Mouse (Mus musculus): ENCODE results near the gene Nkiras1.
A peak's percentile ranks its signal among the peaks of the same experiment; 100 is the strongest.
"Not testable (repeated sequence)": the region's sequence is repeated elsewhere in the genome, so short reads cannot be mapped to it uniquely, and the experiment has no call there.

Nkiras1 gene

DNA sequence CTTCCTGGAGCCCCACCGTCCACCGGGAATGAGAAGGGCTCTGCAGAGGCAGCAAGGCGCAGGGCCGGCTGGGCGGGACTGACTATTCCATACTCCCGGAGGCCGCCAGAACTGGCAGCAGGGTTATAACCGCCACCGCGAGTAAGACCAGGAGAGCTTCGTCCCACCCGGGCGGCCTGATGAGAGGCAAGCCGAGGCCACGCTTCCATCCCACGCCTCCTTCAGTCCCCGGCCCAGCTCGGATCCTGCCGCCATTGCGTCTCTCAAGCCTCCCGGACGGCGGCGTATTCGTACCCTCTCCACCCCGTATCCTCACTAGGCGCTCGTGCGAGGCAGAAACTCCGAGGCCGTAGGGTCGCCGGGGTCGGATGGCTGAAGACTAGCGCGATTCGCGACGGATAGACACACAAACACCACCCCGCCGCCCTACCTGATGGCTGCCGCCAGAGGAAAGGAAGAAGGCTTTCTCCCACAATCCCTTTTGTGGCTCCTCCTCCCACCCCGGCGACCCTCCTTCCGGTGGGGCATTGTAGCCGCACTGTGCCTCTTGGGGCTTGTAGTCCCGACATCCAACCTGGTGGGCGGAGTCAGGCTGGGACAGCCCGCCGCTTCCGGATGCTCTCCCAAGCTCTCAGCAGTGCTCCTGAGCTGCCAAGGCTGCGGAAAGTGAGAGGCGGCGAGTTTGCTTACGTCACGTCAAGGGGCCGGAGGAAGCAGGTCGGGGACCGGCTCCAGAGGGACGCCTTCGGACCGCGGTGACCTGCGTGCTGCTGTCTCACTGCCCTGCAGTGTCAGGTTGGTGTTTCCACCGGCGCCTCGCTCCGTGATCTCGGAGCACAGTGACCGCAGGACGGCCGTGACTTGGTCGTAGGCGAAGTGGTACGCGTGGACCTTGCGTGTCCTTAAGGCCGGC is at the start of gene Nkiras1, which contains the start of gene Rpl15:
TSS of gene Nkiras1 (plus strand) at position 608 of the 913 bp plus-strand sequence.
TSS of gene Rpl15 (minus strand) at position 863 of the 913 bp plus-strand sequence.
- peak; percentile 99 for DNase-seq (ENCODE audit: low spot score)

- no peak for DNase-seq (ENCODE audit: low spot score)
Measured at GRCm38 (mm10) chr14:18221977-18222376, 49.0 kb upstream of the Nkiras1 start.

GRCm38 (mm10) chr14:18225431-18225830 is 45.5 kb upstream of the Nkiras1 start:
- not testable (repeated sequence) for DNase-seq (ENCODE audit: low spot score)

- DNase-seq (ENCODE audit: low spot score): not testable (repeated sequence)
Measured at GRCm38 (mm10) chr14:18226181-18226580, 44.8 kb upstream of the Nkiras1 start.

DNA sequence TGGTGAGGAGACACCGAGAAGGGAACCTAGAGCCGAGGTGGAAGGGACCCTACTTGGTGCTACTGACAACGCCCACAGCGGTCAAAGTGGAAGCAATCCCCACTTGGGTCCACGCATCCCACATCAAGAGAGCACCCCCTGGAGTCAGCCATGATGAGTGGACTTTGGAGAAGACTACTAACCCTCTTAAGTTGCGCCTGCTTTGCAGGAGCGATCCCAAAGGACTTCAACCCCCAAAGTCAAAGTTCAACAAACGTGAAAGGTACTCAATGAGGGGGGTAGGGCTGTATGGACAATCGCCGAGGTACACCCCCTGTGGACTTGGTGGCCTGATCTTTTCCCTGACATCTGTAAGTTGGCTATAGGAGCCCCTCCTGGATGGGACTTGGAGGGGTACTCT is 41.2 kb upstream of the Nkiras1 start:
- DNase-seq (ENCODE audit: low spot score): not testable (repeated sequence)

DNA sequence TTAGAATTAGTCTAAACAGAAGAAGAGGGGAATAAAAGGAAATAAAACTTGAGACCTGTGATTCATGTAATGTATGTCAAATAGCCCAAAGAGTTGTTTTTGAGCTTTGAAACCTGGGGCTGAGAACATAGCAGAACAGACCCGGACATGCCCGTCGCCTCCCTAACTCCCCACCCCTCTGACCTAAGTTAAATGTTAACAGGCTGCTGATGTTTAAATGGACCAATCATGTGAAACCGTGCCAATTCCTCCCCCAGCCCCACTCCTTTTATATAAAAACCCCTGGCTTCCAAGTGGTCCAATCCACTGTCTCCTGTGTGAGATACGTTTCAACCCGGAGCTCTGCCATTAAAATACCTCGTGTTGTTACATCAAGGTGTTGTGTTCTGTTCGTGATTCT is 39.1 kb upstream of the Nkiras1 start:
- not testable (repeated sequence) for DNase-seq (ENCODE audit: low spot score)

DNA sequence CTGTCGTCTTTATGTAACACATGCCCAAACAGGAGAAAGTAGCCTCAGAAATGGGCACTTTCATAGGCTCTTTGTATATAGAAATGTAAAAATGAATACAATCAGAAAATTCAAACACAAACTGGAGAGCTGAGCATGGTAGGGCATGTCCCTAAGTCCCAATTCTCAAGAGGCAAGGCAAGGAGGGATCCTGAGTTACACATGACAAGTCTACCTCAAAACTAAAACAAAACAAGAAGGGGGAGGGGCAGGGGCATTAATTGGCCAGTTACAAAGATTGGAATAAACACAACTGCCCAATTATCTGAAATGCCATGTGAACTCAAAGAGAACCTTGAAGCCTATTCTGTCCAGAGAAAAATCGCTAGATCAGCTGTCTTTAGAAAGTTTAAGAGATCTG is 37.9 kb upstream of the Nkiras1 start:
- no peak for DNase-seq (ENCODE audit: low spot score)

DNA sequence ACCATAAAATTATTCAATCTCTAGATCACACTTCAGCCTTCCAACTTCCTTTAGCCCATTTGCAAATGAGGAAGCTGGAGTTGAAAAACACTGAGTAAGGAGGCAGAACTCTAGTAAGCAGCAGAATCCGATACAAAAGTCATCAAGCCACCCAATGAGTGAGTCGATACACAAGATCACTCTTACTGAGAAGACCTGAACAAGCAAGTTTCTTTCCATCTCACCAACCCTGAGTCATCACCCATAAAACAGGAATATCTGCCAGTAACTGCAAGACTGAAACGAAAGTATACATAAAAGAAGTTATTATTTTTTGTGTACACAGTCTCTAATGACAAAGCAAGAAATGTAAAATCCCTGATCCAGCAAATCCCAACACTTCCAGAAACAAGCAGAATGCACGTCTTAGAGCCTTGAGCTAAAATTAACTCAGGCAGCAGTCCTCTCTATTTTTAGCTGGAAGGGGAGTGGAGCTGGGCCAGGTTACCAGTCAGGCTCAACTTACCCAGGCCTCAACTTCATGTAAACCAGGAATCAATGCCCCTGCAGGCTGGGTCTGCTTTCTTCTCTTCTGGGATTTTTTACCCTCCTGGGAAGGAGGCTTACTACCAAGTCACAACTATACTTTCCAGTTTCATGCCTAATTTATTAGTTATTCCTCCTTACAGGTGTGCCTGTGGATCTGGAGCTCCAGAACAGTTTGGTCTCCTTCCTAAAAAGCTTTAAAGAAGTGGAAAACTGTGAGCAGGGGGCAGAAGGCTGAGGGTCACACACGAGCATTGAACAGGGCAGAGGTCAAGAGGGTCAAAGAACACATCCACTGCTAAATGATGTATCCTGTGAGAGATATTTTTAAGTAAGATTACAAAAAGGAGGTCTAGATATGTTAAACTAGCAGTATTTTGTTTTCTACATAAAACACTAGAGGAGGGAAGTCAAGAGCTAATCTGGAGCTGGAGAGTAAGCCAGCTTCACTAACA is 36.7 kb upstream of the Nkiras1 start:
- DNase-seq (ENCODE audit: low spot score): peak; percentile 14

- not testable (repeated sequence) for DNase-seq (ENCODE audit: low spot score)
Measured at GRCm38 (mm10) chr14:18236496-18237235, 34.3 kb upstream of the Nkiras1 start.

GRCm38 (mm10) chr14:18237381-18237780 is 33.6 kb upstream of the Nkiras1 start:
- DNase-seq (ENCODE audit: low spot score): no peak

DNA sequence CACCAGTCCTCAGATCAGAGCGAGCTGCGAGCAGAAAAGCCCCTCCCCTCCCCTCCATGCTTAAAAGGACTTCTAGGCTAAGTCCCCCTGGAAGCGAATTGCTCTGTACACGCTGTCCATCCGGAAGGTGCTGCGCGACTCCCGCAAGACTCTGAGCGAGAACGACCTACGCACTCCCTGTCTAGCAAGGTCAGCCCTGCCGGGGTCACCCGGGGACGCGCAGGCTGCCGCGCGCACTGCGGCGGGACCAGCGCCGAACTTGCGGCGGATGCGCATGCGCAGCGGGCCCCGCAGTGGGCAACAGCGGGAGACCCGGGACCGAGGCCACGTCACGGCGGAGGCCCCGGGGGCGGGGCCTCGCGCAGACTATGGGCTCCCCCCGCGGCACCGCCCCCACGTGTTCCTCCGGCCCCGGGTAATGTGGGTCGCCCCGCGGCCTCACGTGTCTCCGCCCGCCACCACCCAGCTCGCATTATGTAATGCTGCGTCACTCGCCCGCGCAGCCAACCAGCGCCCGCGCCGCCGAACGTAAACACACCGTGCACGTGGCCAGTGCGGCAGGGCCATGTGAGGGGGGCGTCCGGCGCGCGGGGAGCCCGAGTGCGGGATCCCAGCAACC is 32.7 kb upstream of the Nkiras1 start:
- peak; percentile 98 for DNase-seq (ENCODE audit: low spot score)

- DNase-seq (ENCODE audit: low spot score): peak; percentile 99
Measured at GRCm38 (mm10) chr14:18238750-18239731, 31.9 kb upstream of the Nkiras1 start, which contains the start of gene Nr1d2. Nr1d2 (minus strand) TSS chr14:18239127.

DNA sequence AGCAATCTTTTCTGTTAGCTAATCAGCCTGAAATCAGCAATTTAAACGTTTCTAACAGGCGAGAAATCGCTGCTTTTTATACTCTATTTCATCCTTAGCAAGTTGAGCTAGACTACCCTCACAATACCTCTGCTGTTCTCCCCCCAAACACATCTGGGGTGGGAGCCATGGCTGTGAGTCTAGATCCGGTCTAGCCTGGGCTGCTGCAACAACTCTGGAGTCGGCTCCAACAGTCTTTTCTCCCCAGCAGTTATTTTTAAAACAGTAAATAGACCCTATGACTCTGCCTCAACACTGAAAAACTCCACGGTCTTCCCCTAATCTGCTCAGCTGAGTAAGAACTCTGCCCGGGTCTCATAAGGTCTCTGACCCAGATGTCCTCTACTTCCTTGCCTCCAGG is 30.8 kb upstream of the Nkiras1 start:
- no peak for DNase-seq (ENCODE audit: low spot score)

- DNase-seq (ENCODE audit: low spot score): no peak
Measured at GRCm38 (mm10) chr14:18241786-18242185, 29.1 kb upstream of the Nkiras1 start.

GRCm38 (mm10) chr14:18242638-18243130 is 28.3 kb upstream of the Nkiras1 start:
- DNase-seq (ENCODE audit: low spot score): no peak

DNA sequence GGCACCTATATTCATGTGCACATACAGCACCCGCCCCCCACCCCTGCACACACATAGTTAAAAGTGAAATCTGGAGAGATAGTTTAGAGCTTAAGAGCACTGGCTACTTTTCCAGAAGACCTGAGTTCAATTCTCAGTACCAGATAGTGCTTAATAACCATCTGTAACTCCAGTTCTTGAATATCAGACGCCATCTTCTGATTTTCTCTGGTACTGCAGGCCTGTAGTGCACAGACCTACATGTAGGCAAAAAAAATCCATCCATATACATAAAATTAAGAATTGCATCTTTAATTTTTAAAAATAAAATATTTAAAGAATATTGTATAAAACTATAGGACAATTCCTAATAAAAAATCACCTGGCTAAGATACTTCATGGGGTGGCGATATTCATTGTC is 9.7 kb upstream of the Nkiras1 start:
- DNase-seq (ENCODE audit: low spot score): no peak

GRCm38 (mm10) chr14:18263427-18263826 is 7.5 kb upstream of the Nkiras1 start:
- no peak for DNase-seq (ENCODE audit: low spot score)

DNA sequence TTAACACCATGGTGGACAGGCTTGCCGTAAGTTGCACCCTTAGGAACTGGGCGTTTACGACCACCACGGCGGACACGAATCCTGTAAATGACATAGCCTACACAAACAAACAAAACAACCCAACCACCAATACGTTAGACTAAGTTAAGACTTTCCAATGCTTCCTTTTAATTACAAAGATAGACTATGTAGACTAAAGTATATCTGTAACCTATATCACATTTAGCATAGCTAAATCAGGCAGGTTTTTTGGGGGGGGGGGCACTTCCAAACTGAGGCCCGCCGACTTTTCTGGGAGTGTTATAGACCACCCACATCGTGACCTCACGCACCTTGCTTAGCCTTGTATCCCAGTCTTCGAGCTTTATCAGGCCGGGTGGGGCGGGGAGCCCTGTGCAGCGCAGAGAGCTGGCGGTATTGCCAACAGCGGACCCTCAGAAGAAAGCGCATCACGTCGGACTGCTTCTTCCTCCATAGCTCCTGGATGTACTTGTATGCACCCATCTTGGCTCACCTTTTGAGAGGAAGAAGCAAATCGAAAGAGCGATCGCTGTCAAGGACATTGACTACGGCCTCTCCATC is 898 bp upstream of the Nkiras1 start:
- not testable (repeated sequence) for DNase-seq (ENCODE audit: low spot score)

GRCm38 (mm10) chr14:18271666-18272065 is 730 bp downstream of the Nkiras1 start:
- no peak for DNase-seq (ENCODE audit: low spot score)

Data from embryo, embryonic 10 days (tissue).